Mouse (Mus musculus) heart, adult 2 months (tissue): ENCODE results near the gene 2310033P09Rik.
"Not testable (repeated sequence)": the region's sequence is repeated elsewhere in the genome, so short reads cannot be mapped to it uniquely, and the experiment has no call there.

Experiments
- CTCF ChIP-seq: fragments of 200-600 bp; IDR thresholded peaks from 2 replicates; pipeline ENCODE4 v1.8.1; 2022; ENCODE audit warnings: antibody characterized with exemption, mild to moderate bottlenecking, moderate library complexity
- EP300 ChIP-seq: fragments of 200-500 bp; IDR thresholded peaks from 2 replicates; pipeline ENCODE4 v1.6.1; 2011; ENCODE audit warnings: low read depth, low read length, control low read depth; ENCODE audit not compliant: insufficient read depth
- POLR2A ChIP-seq: fragments of 200-500 bp; IDR thresholded peaks from 2 replicates; pipeline ENCODE4 v1.6.1; 2011; ENCODE audit warnings: mild to moderate bottlenecking, low read depth, low read length, control low read depth; ENCODE audit not compliant: insufficient read depth

DNA sequence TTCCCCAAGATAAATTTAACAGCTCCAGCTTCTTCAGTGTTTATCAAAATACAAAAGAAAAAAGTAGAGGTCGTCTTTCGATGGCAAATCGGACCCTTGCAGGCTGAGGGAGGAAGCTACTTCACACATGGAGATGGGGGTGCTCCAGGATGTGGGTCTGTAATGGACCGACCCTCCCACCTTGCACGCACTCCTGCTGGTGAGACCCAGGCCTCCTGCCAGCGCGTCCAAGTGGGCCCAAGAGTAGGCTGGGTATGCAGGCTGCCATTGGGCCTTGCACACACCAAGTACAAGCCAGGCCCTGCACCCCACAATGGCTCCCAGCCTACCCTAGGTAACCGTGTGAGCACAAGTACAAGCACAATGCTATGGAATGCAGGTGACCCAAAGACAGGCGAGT is 3.4 kb downstream of the 2310033P09Rik start:
- TF ChIP-seq POLR2A, CTCF, EP300: not testable (repeated sequence)
